Mouse (Mus musculus) myocyte (in vitro differentiated cells): Measurements from ENCODE around the gene Rabac1.

ENCODE experiments used
- CEBPB ChIP-seq: IDR thresholded peaks from 2 replicates; pipeline ENCODE4 v1.6.1; 2011; ENCODE audit warnings: mild to moderate bottlenecking, moderate library complexity; ENCODE audit not compliant: poor library complexity, insufficient read depth, severe bottlenecking
- E2F4 ChIP-seq: IDR thresholded peaks from one replicate; pipeline ENCODE4 v1.6.1; 2011; ENCODE audit warnings: mild to moderate bottlenecking, control low read depth, moderate library complexity; ENCODE audit not compliant: insufficient read depth
- MAX ChIP-seq: IDR thresholded peaks from one replicate; pipeline ENCODE4 v1.6.1; 2011; ENCODE audit warnings: low read depth, mild to moderate bottlenecking, control low read depth
- MYOD1 ChIP-seq, 3 experiments: IDR thresholded peaks; one replicate each; pipeline ENCODE4 v1.6.1; 2011; ENCODE audit warnings: control low read depth in 2 of 3, low read depth in 2 of 3, mild to moderate bottlenecking in 2 of 3, moderate library complexity in 1 of 3; ENCODE audit not compliant: insufficient read length in 2 of 3, control insufficient read depth in 1 of 3
- POLR2A ChIP-seq: IDR thresholded peaks from one replicate; pipeline ENCODE4 v1.6.1; 2011; ENCODE audit warnings: low read depth, mild to moderate bottlenecking, control low read depth, moderate library complexity; ENCODE audit not compliant: insufficient read length
- POLR2AphosphoS2 ChIP-seq: IDR thresholded peaks from one replicate; pipeline ENCODE4 v1.6.1; 2011; ENCODE audit warnings: low read depth, control low read depth; ENCODE audit not compliant: insufficient read length
- REST ChIP-seq: IDR thresholded peaks from one replicate; pipeline ENCODE4 v1.6.1; 2011; ENCODE audit warnings: mild to moderate bottlenecking, control low read depth, moderate library complexity; ENCODE audit not compliant: insufficient read depth, insufficient read length
- SRF ChIP-seq: IDR thresholded peaks from one replicate; pipeline ENCODE4 v1.6.1; 2011; ENCODE audit warnings: low read depth; ENCODE audit not compliant: control insufficient read depth, insufficient read length
- TCF12 ChIP-seq: IDR thresholded peaks from one replicate; pipeline ENCODE4 v1.6.1; 2011; ENCODE audit warnings: mild to moderate bottlenecking, control low read depth; ENCODE audit not compliant: poor library complexity, insufficient read depth, severe bottlenecking
- TCF3 ChIP-seq: IDR thresholded peaks from one replicate; pipeline ENCODE4 v1.6.1; 2011; ENCODE audit warnings: low read depth, control low read depth; ENCODE audit not compliant: insufficient read length
- USF1 ChIP-seq: IDR thresholded peaks from one replicate; pipeline ENCODE4 v1.6.1; 2011; ENCODE audit warnings: low read depth, mild to moderate bottlenecking, control low read depth, moderate library complexity

DNA sequence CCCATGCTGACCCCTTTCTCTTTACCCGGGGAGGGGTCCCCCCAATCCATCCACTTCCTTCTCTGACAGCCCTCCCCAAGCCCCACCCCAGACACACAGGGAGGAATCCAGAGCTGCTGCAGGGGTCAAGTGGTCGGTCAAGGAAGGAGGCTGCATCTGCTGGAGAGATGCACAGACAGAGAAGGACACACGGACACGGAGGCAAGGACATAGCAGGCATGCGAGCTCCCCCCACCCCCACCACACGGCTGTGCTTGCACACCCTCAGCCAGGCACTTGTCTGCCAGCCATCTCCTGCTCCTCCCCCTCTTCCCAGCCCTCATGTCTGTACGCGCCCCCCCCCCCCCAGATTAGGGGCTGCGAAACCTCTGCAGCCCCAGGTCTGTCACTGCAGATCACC lies 32.3 kb upstream of the Rabac1 start:
- no peak for TF ChIP-seq POLR2A
- no peak for TF ChIP-seq TCF12
- no peak for TF ChIP-seq POLR2AphosphoS2
- no peak for TF ChIP-seq CEBPB
- TF ChIP-seq E2F4: no peak
- TF ChIP-seq MYOD1 (IDR thresholded peaks at IDR 0.05; ENCODE audit: control insufficient read depth in 1 of 3, insufficient read length in 2 of 3, low read depth in 2 of 3): no peak
- no peak for TF ChIP-seq TCF3
- no peak for TF ChIP-seq USF1
- no peak for TF ChIP-seq MAX
- TF ChIP-seq SRF: no peak
- TF ChIP-seq REST: no peak
